Mouse (Mus musculus): ENCODE measurements around the gene Eif1b.
"Not testable (repeated sequence)": the region's sequence is repeated elsewhere in the genome, so short reads cannot be mapped to it uniquely, and the experiment has no call there.

The Eif1b gene

DNA sequence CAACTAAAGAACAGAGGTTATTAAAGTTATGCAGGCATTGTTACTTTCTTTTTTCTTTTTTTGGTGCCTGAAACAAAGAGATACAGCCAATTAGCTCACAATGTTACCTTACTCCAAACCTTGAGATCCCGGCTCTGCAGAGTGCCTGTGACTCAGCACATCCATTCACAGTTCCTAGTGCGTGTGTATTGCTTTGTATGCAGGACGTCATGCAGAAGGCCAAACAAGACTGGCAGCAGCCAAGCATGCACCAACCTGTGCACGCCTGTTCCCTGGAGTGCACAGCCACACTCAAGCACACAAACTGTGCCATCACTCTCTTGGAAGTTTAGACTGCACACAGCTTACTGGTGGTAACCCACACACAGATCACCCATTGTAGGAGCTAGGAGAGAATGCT is 35.2 kb downstream of the Eif1b start:
- DNase-seq = no peak

DNA sequence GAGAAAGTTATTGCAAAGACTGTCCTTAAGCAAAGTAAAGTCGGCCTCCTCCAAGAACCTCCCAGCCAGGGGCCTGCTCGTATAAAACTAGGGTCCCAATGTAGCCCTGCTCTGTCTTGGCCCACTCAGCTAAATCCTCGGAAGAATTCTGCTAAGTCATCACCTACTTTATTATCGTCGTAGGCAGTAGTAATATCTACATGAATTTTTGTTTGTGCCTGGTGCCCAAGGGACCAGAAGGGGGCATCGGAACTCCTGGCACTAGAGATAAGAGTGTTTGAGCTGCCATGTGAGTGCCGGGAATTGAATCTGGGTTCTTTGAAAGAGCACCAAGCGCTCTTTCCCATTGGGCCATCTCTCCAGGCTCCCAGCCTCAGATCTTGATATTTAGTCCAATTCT is 35.9 kb downstream of the Eif1b start:
- DNase-seq = no peak

DNA sequence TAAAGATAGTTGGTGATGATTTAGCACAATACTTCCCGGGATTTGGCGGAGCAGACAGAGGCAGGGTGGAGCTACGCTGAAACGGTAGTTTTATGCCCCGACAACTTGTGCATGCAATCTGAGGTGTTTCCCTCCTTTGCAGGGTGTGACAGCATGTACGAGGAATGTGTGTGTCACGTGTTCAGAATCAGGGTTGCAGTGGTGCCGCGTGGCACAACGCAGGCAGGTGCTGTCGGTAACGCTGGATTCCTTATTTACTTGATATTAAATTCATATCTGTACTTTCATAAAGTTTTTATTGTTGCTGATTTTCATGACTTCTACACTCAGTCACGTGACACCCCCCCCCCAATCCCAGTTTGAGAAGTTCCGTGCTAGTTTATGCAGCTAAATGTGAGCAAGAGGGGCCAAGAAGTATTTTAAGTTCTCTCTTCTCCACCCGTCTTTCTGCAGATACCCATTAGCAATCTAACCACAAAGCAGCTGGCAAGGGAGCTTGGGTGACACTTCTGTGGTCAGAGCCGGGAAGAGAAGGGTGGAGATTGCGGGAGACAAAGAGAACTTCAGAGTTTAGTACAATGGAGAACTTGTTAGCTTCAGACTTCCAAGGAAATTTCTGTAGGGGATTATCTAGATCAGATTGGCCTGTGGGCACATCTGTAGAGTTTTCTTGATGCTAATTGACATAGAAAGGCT is 36.9 kb downstream of the Eif1b start:
- DNase-seq = peak; percentile 13

DNA sequence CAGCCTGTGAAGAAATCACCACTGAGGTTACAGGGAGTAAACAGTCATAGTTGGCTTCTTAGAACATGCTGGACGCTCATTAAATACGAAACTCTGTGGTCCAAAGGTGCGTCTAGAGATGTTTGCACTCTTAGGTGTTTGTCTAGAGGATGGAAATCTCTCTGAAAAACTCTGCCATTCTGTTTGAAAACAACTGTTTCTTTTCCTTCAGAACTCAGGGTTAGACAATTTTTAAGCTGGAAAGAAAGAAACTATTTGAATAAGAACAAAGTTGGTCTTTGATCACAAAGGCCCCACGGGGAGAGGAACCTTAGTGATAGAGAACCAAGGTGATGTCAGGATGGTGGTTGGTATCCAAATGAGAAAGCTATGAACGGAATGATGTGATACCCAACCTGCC is 38.4 kb downstream of the Eif1b start:
- DNase-seq = no peak

- no peak for DNase-seq
Observed at GRCm38 (mm10) chr9:120532062-120532461, 40.0 kb downstream of the Eif1b start.

GRCm38 (mm10) chr9:120532691-120533090 is 40.7 kb downstream of the Eif1b start:
- no peak for DNase-seq

GRCm38 (mm10) chr9:120533446-120533950 is 41.5 kb downstream of the Eif1b start:
- DNase-seq = not testable (repeated sequence)

GRCm38 (mm10) chr9:120539662-120540251 is 47.7 kb downstream of the Eif1b start, which contains the start of gene Entpd3:
Gene Entpd3 (plus strand): TSS chr9:120539818.
- peak; percentile 25 for DNase-seq

DNA sequence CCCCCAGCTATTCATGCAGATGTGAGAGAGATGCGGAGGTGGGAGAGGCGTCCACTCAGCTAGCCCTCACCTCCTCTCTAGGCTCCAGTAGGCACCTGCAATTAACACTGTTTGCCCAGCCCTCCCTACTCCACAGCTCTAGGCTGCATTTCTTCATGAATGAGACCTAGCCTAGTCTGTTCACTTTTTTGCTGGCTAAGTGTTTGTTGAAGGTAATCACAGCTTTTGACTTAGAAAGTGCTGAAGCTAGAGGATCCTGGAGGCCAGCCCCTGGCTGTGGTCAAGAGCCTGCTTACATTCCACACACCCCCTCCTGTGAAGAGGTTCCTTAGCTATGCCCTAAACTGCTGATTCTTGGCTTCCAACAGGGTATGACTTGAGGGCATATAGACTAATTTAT is 49.4 kb downstream of the Eif1b start:
- peak; percentile 70 for DNase-seq

DNA sequence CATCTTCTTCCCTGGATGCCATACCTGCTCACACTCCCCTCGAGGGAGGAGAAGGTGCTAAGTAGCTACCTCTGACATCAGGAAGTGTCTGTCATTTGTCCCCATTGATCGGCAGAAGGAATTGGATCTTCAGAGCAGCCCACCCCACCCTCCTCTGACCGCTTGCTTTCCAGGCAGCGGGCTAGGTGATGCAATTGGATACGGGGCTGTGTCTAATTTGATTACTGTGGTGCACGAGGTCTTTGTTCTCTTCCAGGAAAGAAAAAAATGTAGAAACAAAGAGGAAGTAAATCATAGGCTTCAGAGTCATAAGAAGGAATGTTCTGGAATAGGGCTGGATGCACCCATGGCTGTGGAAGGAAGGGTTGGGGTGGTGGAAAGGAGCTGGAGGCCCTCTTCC is 50.2 kb downstream of the Eif1b start:
- no peak for DNase-seq

Measured in lung, postnatal 36 days (tissue).